Mouse (Mus musculus): Measurements from ENCODE around the gene Mlxip.

Mlxip gene

GRCm38 (mm10) chr5:123432305-123432874, 37.8 kb downstream of the Mlxip start:
- no peak for DNase-seq (ENCODE audit: low read depth, low spot score)

- peak; percentile 12 for DNase-seq (ENCODE audit: low read depth, low spot score)
These were observed 41.6 kb downstream of the Mlxip start for GRCm38 (mm10) chr5:123436071-123436779.

DNA sequence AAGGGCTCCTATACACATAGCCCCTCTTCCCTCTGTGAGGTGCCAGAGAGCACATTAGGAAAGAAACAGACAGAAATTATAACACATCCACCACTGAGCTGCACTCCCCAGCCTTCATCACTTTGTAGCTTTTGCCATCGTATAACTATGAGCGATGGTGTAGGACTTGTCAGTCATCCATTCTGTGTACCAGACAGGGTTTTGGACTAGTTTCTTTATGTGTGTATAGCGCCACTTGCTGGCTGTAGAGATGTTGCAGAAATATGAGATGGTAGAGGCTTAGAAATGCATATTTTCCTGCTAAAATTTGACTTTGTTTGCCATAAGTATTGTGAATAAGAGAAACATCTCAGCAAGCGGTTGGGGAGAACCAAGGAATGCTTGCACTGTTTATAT, 42.2 kb downstream of the Mlxip start:
- peak; percentile 70 for DNase-seq (ENCODE audit: low read depth, low spot score)

- DNase-seq (ENCODE audit: low read depth, low spot score) = no peak
These were observed 43.8 kb downstream of the Mlxip start for GRCm38 (mm10) chr5:123438381-123438780.

- no peak for DNase-seq (ENCODE audit: low read depth, low spot score)
These were observed 44.7 kb downstream of the Mlxip start for GRCm38 (mm10) chr5:123439312-123439711.

DNA sequence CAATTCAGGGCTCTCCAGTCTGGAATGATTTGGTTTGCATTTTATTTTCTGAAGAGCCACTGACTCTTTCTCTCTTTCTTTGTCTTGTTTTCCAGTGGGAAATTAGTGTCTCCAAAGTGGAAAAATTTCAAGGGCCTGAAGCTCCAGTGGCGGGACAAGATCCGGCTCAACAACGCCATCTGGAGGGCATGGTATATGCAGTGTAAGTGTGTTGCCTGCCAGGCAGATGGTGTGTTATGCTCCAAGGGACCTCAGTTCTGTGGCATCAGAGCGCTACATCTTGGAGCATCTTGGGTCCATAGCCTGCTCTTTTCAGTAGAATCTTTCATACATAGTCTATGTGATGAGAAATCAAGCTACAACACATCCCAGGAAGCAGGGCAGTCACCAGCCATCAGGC, 45.3 kb downstream of the Mlxip start:
- no peak for DNase-seq (ENCODE audit: low read depth, low spot score)

DNA sequence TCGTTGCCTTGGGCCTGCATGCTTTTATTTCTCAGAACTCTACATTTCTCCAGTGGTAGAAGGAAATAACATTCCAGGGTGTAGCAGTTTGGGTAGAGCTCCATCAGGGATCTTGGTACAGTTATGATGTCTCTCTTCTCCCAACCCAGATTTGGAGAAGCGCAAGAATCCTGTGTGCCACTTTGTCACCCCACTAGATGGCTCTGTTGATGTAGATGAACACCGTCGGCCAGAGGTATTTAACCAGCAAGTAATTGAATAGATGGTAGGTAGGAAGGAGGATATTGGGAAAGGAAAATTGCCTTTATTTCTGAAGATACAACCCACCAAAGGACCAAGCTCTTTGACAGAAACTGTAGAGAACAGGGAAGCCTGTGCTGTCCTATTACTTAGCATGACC, 46.1 kb downstream of the Mlxip start:
- DNase-seq (ENCODE audit: low read depth, low spot score) = no peak

DNA sequence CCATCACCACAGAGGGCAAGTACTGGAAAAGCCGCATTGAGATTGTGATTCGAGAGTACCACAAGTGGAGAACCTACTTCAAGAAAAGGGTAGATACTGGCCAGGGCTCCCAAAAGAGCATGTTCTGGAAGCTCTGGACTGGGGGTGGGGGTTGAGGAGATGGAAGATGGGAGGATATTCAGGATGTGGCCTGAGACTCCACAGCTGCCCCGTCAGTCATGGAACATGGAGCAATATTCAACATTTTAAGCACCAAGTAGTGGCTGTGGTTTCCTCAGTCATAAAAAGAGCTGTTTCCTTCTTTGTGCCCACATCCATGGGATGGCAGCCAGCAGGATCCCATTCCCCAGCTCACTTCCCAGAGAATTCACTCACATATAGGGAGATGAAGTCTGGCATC, 47.7 kb downstream of the Mlxip start:
- DNase-seq (ENCODE audit: low read depth, low spot score) = no peak

DNA sequence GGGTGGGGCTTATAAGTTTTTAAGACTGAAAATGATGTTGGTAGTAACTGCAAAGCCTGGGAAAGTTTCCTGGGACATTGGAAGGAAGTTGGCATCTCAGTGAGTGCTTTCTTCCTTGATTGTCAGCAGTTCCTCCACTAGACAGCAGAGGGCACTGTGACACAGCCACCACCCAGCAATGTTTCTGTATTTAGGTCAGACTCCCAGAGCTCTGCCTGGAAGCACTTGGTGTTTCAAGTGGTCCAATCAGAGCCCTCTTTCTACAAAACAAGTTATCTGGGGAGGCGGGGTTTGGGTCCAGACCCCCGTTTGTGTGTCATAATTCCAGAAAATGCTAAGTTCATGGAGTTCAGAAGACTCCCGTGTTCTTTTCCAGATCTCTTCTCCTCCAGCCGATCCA, 49.5 kb downstream of the Mlxip start:
- peak; percentile 53 for DNase-seq (ENCODE audit: low read depth, low spot score)

- DNase-seq (ENCODE audit: low read depth, low spot score) = no peak
These were observed 50.3 kb downstream of the Mlxip start for GRCm38 (mm10) chr5:123444849-123445334.

DNA sequence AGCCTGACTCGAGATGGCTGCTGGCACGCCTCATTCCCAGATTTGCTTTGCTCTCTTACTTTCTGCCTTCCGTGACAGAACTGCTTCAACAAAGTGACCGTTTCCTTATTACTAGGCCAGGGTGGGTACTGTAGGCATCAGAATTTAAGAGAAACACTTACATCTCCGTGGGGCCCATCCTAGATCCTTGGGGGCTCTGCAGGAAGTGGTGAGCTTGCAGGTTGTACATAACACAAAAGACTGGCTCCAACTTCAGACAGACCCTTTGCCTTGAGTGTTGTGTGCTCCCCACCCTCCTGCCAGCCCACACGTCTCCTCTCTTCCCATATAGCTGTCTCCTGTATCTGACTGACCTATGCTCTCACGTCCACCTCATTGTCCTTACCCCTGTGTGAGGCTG, 57.3 kb downstream of the Mlxip start:
- no peak for DNase-seq (ENCODE audit: low read depth, low spot score)

- DNase-seq (ENCODE audit: low read depth, low spot score) = no peak
These were observed 66.8 kb downstream of the Mlxip start for GRCm38 (mm10) chr5:123461420-123461819.

- DNase-seq (ENCODE audit: low read depth, low spot score) = no peak
These were observed 70.0 kb downstream of the Mlxip start for GRCm38 (mm10) chr5:123464638-123465037.

GRCm38 (mm10) chr5:123470784-123471400, 76.3 kb downstream of the Mlxip start:
- DNase-seq (ENCODE audit: low read depth, low spot score) = peak; percentile 10

DNA sequence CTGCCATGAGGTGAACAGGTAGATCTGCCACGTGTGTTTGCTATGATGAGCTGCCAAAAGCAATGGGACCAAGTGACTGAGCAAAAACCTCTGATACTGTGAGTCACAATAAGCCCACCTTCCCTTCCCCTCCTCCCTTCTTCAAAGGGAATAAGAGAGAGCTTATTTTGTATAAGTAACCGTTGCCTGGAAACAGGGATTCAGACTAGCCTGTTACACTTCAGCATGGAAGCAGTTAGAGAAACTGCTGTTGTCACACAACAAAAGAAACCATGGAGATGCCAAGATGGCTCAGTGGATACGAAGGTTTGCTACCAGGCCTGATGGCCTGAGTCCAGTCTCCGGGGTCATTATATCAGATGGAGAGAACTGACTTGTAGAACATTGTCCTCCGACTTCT, 79.2 kb downstream of the Mlxip start:
- DNase-seq (ENCODE audit: low read depth, low spot score) = no peak

GRCm38 (mm10) chr5:123487659-123488395, 93.2 kb downstream of the Mlxip start:
- no peak for DNase-seq (ENCODE audit: low read depth, low spot score)

DNA sequence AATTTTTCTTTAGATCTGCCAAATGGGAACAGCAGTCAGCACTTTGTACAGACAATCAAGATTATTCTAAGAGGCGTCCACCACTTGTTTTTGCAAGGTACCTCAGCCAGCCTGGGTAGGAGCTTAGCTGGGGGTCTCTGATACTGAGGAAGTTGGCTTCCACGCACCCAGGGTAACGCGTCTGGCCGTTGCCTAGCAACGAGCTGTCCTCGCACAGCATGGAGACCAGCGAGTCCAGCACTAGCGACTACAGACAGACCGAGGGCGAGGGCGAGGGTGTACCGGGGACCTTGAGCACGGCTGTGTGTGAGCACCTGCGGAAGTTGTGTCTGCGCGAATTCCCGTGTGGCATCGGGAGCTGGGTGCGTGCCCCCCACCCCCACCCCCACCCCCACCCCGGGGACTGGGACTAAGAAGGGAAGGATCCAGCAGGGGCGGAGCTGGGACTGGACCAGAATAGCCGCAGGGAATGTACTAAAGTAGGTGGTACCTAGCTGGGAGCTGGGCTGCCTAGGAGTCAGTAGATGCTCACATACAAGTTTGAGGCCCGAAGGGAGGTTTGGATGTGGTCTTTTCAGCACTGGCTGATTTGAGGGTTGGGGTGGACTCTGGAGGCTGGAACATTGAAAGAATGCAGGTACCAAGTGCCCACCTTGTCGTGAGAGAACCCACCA, 94.7 kb downstream of the Mlxip start, which contains the start of the genes Lrrc43 and Il31:
Gene Lrrc43 (plus strand): TSS at position 194 of the 674 bp plus-strand sequence.
Gene Il31 (minus strand): TSS at position 378 of the 674 bp plus-strand sequence.
- DNase-seq (ENCODE audit: low read depth, low spot score) = no peak

DNA sequence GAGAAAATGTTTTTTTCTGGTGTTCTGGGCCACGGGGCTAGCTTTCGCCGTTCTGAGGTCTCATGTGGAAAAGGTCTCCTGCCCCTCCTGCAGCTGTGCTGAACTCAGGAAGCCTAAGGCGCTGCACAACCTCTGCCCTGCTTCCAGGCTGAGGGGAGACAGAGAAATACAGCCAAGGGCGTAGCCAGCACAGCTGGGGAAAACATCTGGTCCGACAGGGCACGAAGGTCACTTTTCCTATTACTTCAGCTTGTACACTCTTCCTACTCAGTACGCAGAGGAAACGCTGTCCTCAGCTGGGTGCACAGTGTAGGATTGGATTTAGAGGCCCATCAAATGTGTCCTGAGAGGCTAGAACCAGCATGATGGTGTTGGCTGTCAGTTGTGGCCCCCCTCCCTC, 95.3 kb downstream of the Mlxip start:
- no peak for DNase-seq (ENCODE audit: low read depth, low spot score)

DNA sequence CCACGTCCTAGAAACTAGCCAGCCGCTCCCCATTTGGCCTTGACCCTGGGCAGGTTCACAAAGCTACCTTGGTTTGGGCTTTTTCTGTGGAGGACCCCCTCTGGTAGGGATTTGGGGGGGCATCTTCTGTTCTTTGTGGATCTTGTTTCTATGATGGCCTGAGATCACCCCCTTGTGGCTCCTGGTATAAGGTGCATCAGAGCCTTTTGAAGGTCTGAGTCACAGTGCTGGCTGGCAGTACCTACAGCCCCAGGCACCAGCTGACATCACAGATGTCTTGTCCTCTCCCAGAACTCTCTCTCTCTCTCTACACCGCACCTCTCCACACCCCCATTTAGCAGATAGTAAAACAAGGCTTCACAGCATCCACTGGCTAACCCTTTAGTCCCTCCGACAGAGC, 105.1 kb downstream of the Mlxip start:
- DNase-seq (ENCODE audit: low read depth, low spot score) = peak; percentile 55

DNA sequence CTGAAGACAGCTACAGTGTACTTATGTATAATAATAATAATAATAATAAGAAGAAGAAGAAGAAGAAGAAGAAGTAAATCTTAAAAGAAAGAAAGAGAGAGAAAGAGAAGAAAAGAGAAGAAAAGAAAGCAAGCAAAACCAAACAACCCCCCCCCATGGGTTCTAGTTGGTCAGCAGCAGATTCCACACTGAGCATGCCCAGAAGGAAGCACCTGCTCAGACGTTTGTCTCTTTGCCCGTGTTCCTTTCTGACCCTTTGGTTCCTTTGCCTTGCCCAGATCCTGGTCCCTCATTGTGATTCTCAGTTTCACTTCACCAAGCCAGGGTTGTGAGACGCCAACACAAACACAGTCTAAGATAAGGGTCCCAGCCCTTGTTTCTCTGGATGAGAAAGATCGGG, 107.4 kb downstream of the Mlxip start:
- DNase-seq (ENCODE audit: low read depth, low spot score) = no peak
